Mouse (Mus musculus) G1E-ER4 (cell line): ENCODE data around the gene Poc1a. TPM values are rescaled to one million over a fixed set of nuclear protein-coding genes. Genes with fewer than 3 reads are reported as not detected.

ENCODE experiments used
- GATA1 ChIP-seq: IDR thresholded peaks from one replicate; pipeline ENCODE4 v1.8.0; 2012; ENCODE audit warnings: low read length, inconsistent platforms
- polyA plus RNA-seq: library from polyadenylated mRNA; stranded (reverse); fragments of >175 nt; gene quantifications from 2 replicates; pipeline ENCODE4 v1.2.3, GENCODE M21; 2012

Poc1a gene
- polyA plus RNA-seq, 1 experiment, result 9.9 TPM

- TF ChIP-seq GATA1, result no peak
These were observed 57.8 kb downstream of the Poc1a start for GRCm38 (mm10) chr9:106338462-106339172.

- TF ChIP-seq GATA1, result no peak
These were observed 58.3 kb downstream of the Poc1a start for GRCm38 (mm10) chr9:106339173-106339558.

DNA sequence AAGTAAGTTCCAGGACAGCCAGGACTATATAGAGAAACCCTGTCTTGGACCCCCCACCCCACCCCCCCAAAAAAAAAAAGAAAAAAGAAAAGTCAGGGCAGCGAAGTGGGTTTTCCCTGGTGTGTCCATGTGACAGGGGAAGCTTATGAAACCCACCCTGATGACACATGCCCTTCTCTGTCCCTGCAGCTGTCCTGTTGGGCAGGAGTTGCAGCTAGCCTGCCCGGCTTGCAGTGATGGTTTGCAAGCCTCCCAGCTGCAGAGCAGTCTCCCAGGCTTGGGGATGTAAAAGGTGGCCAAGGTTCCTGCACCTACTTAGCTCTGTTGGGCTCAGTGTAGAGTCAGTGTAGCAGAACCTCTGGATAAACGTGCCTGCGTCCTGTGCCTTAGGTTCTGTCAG lies 58.9 kb downstream of the Poc1a start:
- TF ChIP-seq GATA1, result no peak

DNA sequence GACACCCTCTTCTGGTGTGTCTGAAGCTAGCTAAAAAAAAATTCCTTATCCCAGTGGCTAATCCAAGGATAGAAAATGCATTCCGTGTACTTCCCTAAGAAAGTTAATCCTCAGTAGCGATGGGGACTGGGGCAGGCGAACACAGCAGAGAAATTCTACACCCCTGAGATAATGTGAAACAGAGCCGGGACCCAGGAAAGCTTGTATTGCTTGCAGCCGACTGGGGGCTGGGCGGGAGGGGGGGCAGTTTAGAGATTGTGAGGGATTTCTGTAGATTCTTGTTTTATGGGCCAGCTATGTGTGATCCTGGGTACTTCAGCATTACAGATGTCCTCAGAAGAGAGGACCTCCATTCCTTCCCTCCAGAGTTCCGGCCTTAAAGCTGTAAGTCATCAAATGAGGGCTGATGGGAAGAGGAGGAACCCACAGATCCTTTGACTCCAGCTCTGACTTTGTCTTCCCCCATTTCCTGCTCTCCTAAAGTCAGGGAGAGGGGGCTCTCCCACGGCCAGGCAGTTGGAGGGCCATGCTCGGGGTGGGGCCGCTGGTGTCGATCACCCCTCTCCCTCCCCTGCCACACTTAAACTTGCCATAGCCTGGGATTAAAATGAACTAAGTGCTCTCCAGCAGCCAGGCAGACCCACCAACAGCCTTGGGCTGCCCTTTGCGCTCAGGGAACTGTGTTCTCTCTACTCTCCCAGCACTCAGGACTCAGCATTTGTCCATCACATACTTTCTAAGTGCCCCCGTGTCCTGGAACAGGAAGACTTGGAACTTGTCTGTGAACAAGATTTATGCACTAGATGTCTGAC lies 59.8 kb downstream of the Poc1a start:
- no peak for TF ChIP-seq GATA1

DNA sequence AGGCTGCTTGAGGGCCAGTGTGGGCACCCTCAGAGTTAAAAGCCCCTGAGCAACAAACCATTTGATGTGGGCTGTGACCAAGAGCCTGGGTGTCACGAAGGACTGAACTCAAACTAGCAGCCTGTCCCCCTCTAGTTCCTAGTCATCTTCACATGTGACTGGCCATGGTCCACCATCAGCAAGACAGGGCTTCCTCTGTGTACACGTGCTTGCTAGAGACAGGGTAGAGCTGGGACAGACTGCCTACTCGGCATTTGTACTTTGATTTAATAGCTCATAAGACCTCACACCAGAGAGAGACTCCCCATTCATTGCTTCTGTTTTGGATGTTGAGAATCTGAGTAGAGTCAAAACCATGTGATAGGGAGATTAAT lies 60.4 kb downstream of the Poc1a start:
- no peak for TF ChIP-seq GATA1

- TF ChIP-seq GATA1, result no peak
These were observed 61.7 kb downstream of the Poc1a start for GRCm38 (mm10) chr9:106342573-106342972.

- TF ChIP-seq GATA1, result no peak
These were observed 64.3 kb downstream of the Poc1a start for GRCm38 (mm10) chr9:106345167-106345566.

GRCm38 (mm10) chr9:106345630-106346029 lies 64.8 kb downstream of the Poc1a start:
- no peak for TF ChIP-seq GATA1

GRCm38 (mm10) chr9:106348281-106348680 lies 67.4 kb downstream of the Poc1a start:
- TF ChIP-seq GATA1, result no peak

DNA sequence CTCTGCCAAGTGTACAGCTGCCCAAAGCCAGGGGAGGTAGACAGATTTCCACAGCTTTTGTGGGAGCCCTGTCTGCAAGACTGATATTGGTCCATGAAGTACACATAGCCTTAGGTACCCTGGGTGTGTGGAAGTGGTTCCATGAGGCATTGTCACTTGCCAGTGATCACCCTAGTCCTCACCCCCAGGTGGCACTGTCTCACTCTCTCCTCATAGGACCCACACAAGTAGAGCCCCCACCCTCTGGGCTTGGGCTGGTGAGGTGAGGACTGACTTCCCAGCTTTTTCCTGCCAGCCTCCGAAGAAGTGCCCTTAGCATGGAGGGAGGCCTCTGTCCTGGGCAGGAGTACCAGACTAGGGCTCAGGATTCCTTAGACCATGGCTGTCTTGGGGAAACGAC lies 68.2 kb downstream of the Poc1a start:
- no peak for TF ChIP-seq GATA1

GRCm38 (mm10) chr9:106351178-106351577 lies 70.3 kb downstream of the Poc1a start:
- no peak for TF ChIP-seq GATA1

GRCm38 (mm10) chr9:106353779-106354178 lies 72.9 kb downstream of the Poc1a start:
- no peak for TF ChIP-seq GATA1

- TF ChIP-seq GATA1, result no peak
These were observed 73.9 kb downstream of the Poc1a start for GRCm38 (mm10) chr9:106354810-106355209.

GRCm38 (mm10) chr9:106355217-106355974 lies 74.5 kb downstream of the Poc1a start:
- no peak for TF ChIP-seq GATA1

DNA sequence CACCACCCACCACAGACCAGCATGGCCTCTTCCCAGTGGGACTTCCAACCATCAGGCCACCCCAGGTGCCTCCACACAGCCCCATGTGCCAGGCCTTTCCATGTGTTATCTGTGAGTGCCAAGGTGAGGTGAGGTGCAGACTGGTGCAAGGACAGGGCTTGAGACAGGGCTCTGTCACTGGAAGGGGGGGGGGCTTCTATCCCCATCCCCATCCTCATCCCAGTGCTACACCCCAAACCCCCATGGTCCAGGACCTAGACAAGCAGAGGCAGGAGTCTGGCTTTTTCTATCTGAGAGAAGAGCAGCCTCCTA lies 75.1 kb downstream of the Poc1a start:
- no peak for TF ChIP-seq GATA1

DNA sequence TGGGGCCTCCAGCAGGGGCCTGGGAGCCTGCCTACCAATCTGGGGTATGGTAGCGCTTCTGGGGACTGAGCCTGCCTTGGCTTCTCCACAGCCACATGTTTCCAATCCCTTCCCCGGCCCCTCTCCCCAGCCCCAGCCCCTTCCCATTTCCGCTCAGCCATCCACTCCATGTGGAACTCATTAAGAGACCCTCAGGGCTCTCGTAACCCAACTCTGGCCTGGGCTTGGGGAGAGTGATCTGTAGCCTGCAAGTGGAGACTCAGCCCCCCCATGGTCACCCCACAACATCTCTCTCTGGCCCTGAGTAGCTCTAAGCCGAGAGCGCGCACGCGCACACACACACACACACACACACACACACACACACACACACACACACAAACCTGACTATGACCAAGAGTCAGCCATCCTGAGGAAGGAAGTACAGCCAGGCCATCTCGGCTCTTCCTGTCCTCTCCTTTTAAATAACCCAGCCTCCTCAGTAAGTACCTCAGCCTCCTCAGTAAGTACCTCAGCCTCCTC lies 75.5 kb downstream of the Poc1a start:
- no peak for TF ChIP-seq GATA1

- no peak for TF ChIP-seq GATA1
These were observed 76.3 kb downstream of the Poc1a start for GRCm38 (mm10) chr9:106357167-106357566.
